Mouse (Mus musculus) hindbrain, postnatal 0 days (tissue): ENCODE measurements around the gene Ftl1. TPM values are rescaled to one million over a fixed set of nuclear protein-coding genes. Genes with fewer than 3 reads are reported as not detected.

ENCODE experiments used
- ATAC-seq: fragments of 200-750 bp; cut with Nextera tagmentation; 2 replicates; pipeline ENCODE4 v1.8.0; 2017; ENCODE audit warnings: mild to moderate bottlenecking, moderate TSS enrichment, moderate library complexity
- DNase-seq: peaks from one replicate; pipeline ENCODE4 v3.0.0-alpha.2; 2015; ENCODE audit warnings: low spot score
- H3K27ac ChIP-seq: fragments of 300-500 bp; sonication (generic); 2 replicates; pipeline ENCODE4 v1.5.1; 2014; ENCODE audit warnings: mild to moderate bottlenecking
- H3K27me3 ChIP-seq: fragments of 300-500 bp; sonication (generic); 2 replicates; pipeline ENCODE4 v1.6.1; 2014; ENCODE audit warnings: low read length, mixed read lengths; ENCODE audit not compliant: insufficient read depth
- H3K36me3 ChIP-seq: fragments of 300-500 bp; sonication (generic); 2 replicates; pipeline ENCODE4 v1.6.1; 2014; ENCODE audit warnings: low read length, mixed read lengths; ENCODE audit not compliant: insufficient read depth
- H3K4me1 ChIP-seq: fragments of 300-500 bp; sonication (generic); 2 replicates; pipeline ENCODE4 v1.6.1; 2014; ENCODE audit warnings: antibody characterized with exemption, low read length, mixed read lengths; ENCODE audit not compliant: insufficient read depth
- H3K4me2 ChIP-seq: fragments of 300-500 bp; sonication (generic); 2 replicates; pipeline ENCODE4 v1.6.1; 2014; ENCODE audit warnings: low read depth, mild to moderate bottlenecking, low read length, moderate library complexity, mixed read lengths
- H3K4me3 ChIP-seq: fragments of 300-500 bp; sonication (generic); 2 replicates; pipeline ENCODE4 v1.5.1; 2014; ENCODE audit warnings: low read length
- H3K9ac ChIP-seq: fragments of 300-500 bp; sonication (generic); replicated peaks from 2 replicates; pipeline ENCODE4 v1.6.1; 2014; ENCODE audit warnings: mild to moderate bottlenecking, low read length, moderate library complexity, mixed read lengths
- H3K9me3 ChIP-seq: fragments of 300-500 bp; sonication (generic); 2 replicates; pipeline ENCODE4 v1.6.1; 2016; ENCODE audit warnings: low read length, mixed read lengths
- CTCF ChIP-seq: IDR thresholded peaks from 2 replicates; pipeline ENCODE4 v1.5.1; 2016; ENCODE audit warnings: antibody characterized with exemption, control low read depth, low read depth
- WGBS: fragments of 180-500 bp; shearing (Covaris S2); extraction: QIAGEN DNeasy Blood & Tissue Kit; methylation state at CpG from one replicate; pipeline ENCODE4 v1.1.7; 2014; 5-methylcytosine and 5-hydroxymethylcytosine counted together
- polyA plus RNA-seq: library from polyadenylated mRNA; unstranded; fragments of >200 nt; fragmentation: Nextera tagmentation; extraction: Ambion mirVana; gene quantifications from 2 replicates; pipeline ENCODE4 v1.2.1, GENCODE M21; 2015
- total RNA-seq: library from RNA; depleted of rRNA; stranded (reverse); fragments of >200 nt; gene quantifications from 2 replicates; pipeline ENCODE4 v1.2.3, GENCODE M21; 2014

The Ftl1 gene
- total and polyA plus RNA-seq, 2 experiments from 2014 or later = 2,255 to 4,668 TPM

GRCm38 (mm10) chr7:45477003-45477402 is 17.3 kb upstream of the Ftl1 start:
- Histone ChIP-seq H3K4me2 (no peak overlapping the region), H3K27me3 (no peaks in the 10 kb centered on the region), H3K9me3 (no peaks in the 10 kb centered on the region), H3K9ac (no peak overlapping the region), H3K36me3 (no peaks in the 10 kb centered on the region), H3K27ac (no peak overlapping the region), H3K4me3 (no peak overlapping the region), H3K4me1 (no peaks in the 10 kb centered on the region)
- WGBS = 7% methylated on average over 3 of the region's 3 CpGs
- peak; percentile 50; the same call in 1 of the 2 replicates for ATAC-seq
- DNase-seq = peak; percentile 82
- TF ChIP-seq CTCF = peak; percentile 88

DNA sequence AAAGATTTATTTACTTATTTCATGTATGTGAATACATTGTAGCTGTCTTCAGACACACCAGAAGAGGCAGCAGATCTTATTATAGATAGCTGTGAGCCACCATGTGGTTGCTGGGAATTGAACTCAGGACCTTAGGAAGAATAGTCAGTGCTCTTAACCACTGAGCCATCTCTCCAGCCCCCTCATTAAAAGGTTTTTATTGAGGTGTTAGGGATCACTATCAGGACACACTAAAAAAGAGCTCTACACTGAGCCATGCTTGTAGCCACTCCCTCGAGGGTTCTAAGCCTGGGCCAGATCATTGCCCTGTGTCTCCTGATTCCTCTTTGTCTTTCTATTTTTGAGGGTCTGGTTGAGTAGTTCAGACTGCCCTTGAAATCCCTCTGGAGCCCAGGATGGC is 16.8 kb upstream of the Ftl1 start:
- Histone ChIP-seq H3K4me1 (no peaks in the 10 kb centered on the region), H3K4me2 (no peak overlapping the region), H3K9me3 (no peaks in the 10 kb centered on the region), H3K27ac (no peak overlapping the region), H3K9ac (no peak overlapping the region), H3K27me3 (no peaks in the 10 kb centered on the region), H3K36me3 (no peaks in the 10 kb centered on the region), H3K4me3 (no peak overlapping the region)
- ATAC-seq (no peak), DNase-seq (no peak)
- WGBS = 52% methylated on average over 1 of the region's 1 CpGs
- no peak for TF ChIP-seq CTCF

DNA sequence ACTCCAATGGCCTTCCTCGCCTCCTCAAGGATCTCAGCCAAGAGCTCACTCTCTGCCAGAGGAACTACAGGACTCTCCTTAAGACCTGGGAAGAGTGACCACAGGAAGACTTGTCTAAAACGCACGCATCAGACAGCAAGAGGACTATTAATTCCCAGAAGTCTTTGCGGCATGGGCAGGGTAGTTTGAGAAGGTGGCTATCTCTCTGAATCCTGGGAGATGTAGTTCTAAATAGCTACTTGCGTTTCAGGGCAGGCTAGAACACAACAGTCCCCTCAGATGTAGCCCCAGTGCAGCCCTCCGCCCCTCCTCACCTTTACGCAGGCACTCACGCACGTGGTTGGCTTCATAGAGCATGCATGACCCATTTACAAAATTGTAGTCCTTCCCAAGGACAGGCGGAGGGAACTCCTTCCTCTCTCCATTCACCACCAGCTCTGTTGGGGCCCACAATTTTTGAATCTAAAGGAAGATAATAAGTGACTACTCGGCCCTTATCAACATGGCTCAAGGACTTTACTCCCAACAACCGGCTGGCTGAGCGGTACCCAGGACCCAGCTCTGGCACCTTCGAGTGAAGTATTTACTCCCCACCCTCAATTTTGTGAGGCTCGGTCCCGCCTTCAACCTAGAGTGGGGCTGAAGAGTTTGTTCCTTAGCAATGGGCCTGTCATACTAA is 15.7 kb upstream of the Ftl1 start:
- DNase-seq = peak; percentile 14
- TF ChIP-seq CTCF = no peak
- no peak for ATAC-seq
- H3K27me3 ChIP-seq = no peaks in the 10 kb centered on the region
- no peaks in the 10 kb centered on the region for H3K4me1 ChIP-seq
- no peaks in the 10 kb centered on the region for H3K36me3 ChIP-seq
- H3K9ac ChIP-seq = no peak overlapping the region
- no peak overlapping the region for H3K27ac ChIP-seq
- WGBS = 75% methylated on average over 16 of the region's 16 CpGs
- H3K9me3 ChIP-seq = no peaks in the 10 kb centered on the region
- H3K4me2 ChIP-seq = peak overlapping the region; percentile 29; the same call in 1 of the 2 replicates
- H3K4me3 ChIP-seq = no peak overlapping the region

GRCm38 (mm10) chr7:45470869-45471268 is 11.2 kb upstream of the Ftl1 start:
- H3K4me2 ChIP-seq = no peak overlapping the region
- H3K27ac ChIP-seq = no peak overlapping the region
- 7% methylated on average over 3 of the region's 3 CpGs for WGBS
- no peak for ATAC-seq
- peak; percentile 89 for DNase-seq
- peak; percentile 80 for TF ChIP-seq CTCF
- H3K36me3 ChIP-seq = no peaks in the 10 kb centered on the region
- H3K9ac ChIP-seq = no peak overlapping the region
- H3K4me3 ChIP-seq = no peak overlapping the region
- no peaks in the 10 kb centered on the region for H3K27me3 ChIP-seq
- no peaks in the 10 kb centered on the region for H3K9me3 ChIP-seq
- peaks cover 3% of the 10 kb centered on the region for H3K4me1 ChIP-seq

DNA sequence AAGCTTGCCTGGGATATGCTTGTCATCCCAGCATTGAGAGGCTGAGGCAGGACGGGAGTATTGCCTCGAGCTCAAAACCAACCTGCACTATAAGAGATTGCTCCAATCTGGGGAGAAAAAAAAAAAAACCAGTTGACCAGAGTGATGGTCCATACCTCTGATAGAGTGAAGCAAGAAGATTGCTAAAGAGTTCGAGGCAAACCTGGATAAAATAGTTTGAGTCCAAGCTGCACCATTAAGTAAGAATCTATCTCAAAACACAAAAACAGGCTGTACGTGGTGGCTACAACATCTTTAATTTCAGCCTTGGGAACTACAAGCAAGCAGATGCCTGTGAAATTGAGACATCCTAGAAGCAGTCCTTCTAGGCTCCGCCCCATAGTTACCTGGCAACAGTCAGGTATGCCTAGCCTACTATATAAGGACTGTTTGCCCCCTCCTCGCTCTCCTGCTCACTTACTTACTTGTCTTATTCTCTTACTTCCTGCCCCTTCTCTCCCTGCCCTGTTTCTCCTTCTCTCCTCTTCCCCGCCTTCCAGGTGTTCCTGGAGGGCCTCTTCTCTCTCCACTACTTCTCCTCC is 7.5 kb upstream of the Ftl1 start:
- Histone ChIP-seq H3K27me3 (no peaks in the 10 kb centered on the region), H3K4me2 (peak overlapping the region; percentile 93), H3K9ac (peak overlapping the region; percentile 81; the same call in 1 of the 2 replicates), H3K36me3 (peaks cover 13% of the 10 kb centered on the region), H3K4me1 (peaks cover 8% of the 10 kb centered on the region), H3K9me3 (no peaks in the 10 kb centered on the region), H3K27ac (no peak overlapping the region), H3K4me3 (peak overlapping the region; percentile 69)
- ATAC-seq (no peak), DNase-seq (no peak)
- 37% methylated on average over 7 of the region's 7 CpGs for WGBS
- TF ChIP-seq CTCF = no peak

DNA sequence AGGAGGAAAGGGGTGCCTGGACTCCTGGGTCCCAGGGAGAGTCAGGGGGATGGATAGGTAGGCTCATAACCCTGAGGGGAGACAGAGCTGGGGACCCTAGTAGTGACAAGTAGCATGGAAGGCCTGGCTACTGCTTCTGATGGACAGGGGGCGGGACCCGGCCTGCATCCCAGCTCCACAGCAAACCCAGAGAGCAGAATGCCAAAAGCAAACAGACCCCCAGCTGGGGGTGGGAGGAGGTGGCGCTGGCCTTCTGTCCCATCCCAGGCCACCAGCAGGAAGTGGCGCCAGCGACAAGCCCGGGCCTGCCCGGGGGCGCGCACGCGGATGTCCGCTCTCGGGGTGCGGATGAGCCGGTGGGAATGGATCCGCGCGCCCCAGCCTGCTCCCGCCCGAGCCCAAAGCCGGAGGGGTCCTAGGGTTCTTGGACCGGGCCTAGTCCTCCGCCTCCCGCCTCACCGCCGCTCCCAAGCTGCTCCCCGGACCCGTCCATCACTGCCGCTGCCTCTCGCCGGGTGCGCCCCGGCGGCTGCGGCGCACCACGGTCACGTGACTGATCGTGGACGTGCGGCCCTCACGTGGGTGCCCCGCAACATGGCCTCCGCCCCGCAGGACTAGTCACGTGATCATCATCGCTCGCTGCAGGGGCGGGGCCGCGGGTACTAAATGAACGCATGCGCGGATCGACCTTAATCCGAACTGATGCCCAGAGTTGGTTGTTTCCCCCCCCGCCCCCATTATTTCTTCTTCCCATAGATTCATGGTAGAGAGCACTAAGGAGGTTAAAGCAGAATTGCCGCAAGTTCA is 6.8 kb upstream of the Ftl1 start, which contains the start of gene Bax:
TSS of gene Bax (minus strand) at position 616 of the 807 bp plus-strand sequence.
- Histone ChIP-seq H3K9ac (peak within 1 kb of the TSS; percentile 81), H3K27ac (peak within 1 kb of the TSS; percentile 76), H3K4me3 (peak within 1 kb of the TSS; percentile 69), H3K36me3 (peaks cover 13% of the 10 kb centered on the region), H3K27me3 (no peaks in the 10 kb centered on the region), H3K9me3 (no peaks in the 10 kb centered on the region), H3K4me2 (peak within 1 kb of the TSS; percentile 93), H3K4me1 (peaks cover 8% of the 10 kb centered on the region)
- peak; percentile 36; the same call in 1 of the 2 replicates for TF ChIP-seq CTCF
- DNase-seq = peak; percentile 99
- ATAC-seq = peak; percentile 86
- whole genome bisulfite sequencing = under 1% methylated on average over 54 of the region's 58 CpGs
